21 mouse cellular contexts compared by ENCODE assay signal in genomic region chr6:100185524-100185923, GRCm38 (mm10).
DNase-seq lines count a peak whose midpoint lies in the region; ATAC-seq and TF ChIP-seq lines count a peak whose summit lies in the region.
"Had no signal": no experiment of that assay in that cellular context is flagged by ENCODE, and none has a peak within 500 bp of the region (broad histone marks: within the 10 kb centered on the region; RNA-seq: fewer than 3 reads in every experiment).

No protein-coding gene starts in this region.

- H3K4me3 ChIP-seq in heart, embryonic 12.5 days: no peak overlapping the region
- no peak overlapping the region for H3K4me3 ChIP-seq in liver, adult 2 months (ENCODE audit: insufficient read depth, low read depth, low read length)
- no peak overlapping the region for H3K4me3 ChIP-seq in liver, embryonic 11.5 days (ENCODE audit: low read depth, low read length)
- no peak overlapping the region for H3K4me3 ChIP-seq in midbrain, embryonic 11.5 days (ENCODE audit: low read depth, low read length)
- no peak overlapping the region for H3K4me3 ChIP-seq in midbrain, postnatal 0 days (ENCODE audit: low read depth, low read length)
- H3K4me3 ChIP-seq: erythroblast, embryonic 14.5 days; heart, embryonic 15.5 days; hindbrain, embryonic 13.5 days; intestine, embryonic 15.5 days; layer of hippocampus, adult 2 months; left cerebral cortex, adult 2 months; limb, embryonic 10.5 days; neural tube, embryonic 12.5 days had no signal

- H3K9ac ChIP-seq in heart, embryonic 12.5 days: 0 out of 2 replicates have a peak overlapping the region, but pooled peaks have one; percentile 25
- no peak overlapping the region for H3K9ac ChIP-seq in liver, adult 2 months (ENCODE audit: low read depth, low read length)
- no peak overlapping the region for H3K9ac ChIP-seq in liver, embryonic 11.5 days (ENCODE audit: low read depth, low read length)
- H3K9ac ChIP-seq in midbrain, embryonic 11.5 days (ENCODE audit: low read length): no peak overlapping the region
- H3K9ac ChIP-seq in midbrain, postnatal 0 days (replicated peaks; ENCODE audit: low read length, poor library complexity, severe bottlenecking): no peak overlapping the region
- H3K9ac ChIP-seq: heart, embryonic 15.5 days; hindbrain, embryonic 13.5 days; intestine, embryonic 15.5 days; liver, embryonic 14.5 days; neural tube, embryonic 12.5 days had no signal

- H3K79me2 ChIP-seq in liver, adult 2 months (ENCODE audit: control insufficient read depth, insufficient read depth, low read length): no peaks in the 10 kb centered on the region

- H3K27ac ChIP-seq in heart, embryonic 12.5 days (ENCODE audit: poor library complexity, severe bottlenecking): no peak overlapping the region
- H3K27ac ChIP-seq in liver, adult 2 months (replicated peaks; ENCODE audit: insufficient read depth, low read depth, low read length): no peak overlapping the region
- H3K27ac ChIP-seq in liver, embryonic 11.5 days (ENCODE audit: low read depth, low read length): no peak overlapping the region
- no peak overlapping the region for H3K27ac ChIP-seq in midbrain, embryonic 11.5 days (ENCODE audit: low read depth, low read length)
- H3K27ac ChIP-seq in midbrain, postnatal 0 days (ENCODE audit: low read depth, low read length): no peak overlapping the region
- H3K27ac ChIP-seq: heart, embryonic 15.5 days; hindbrain, embryonic 13.5 days; intestine, embryonic 15.5 days; layer of hippocampus, adult 2 months; left cerebral cortex, adult 2 months; limb, embryonic 10.5 days; liver, embryonic 14.5 days; neural tube, embryonic 12.5 days had no signal

- ATAC-seq in heart, embryonic 12.5 days (ENCODE audit: insufficient number of reproducible peaks, low FRiP score): no peak
- ATAC-seq in liver, embryonic 11.5 days (replicated peaks; ENCODE audit: low FRiP score): no peak
- ATAC-seq in midbrain, embryonic 11.5 days (ENCODE audit: low FRiP score): peak; percentile 34; the same call in 1 of the 2 replicates
- ATAC-seq in midbrain, postnatal 0 days (ENCODE audit: low FRiP score): no peak
- ATAC-seq: forebrain, embryonic 16.5 days; intestine, embryonic 15.5 days had no signal

- intact Hi-C loops in heart, postnatal 10 days (cut with DNase I): no loop called here

- no peak for TF ChIP-seq POLR2A in liver, adult 2 months (IDR thresholded peaks at IDR 0.05; ENCODE audit: extremely low read depth, insufficient read depth, low read length)

- no peak overlapping the region for H3K4me2 ChIP-seq in heart, embryonic 12.5 days
- no peak overlapping the region for H3K4me2 ChIP-seq in liver, embryonic 11.5 days
- no peak overlapping the region for H3K4me2 ChIP-seq in midbrain, embryonic 11.5 days
- no peak overlapping the region for H3K4me2 ChIP-seq in midbrain, postnatal 0 days (ENCODE audit: low read depth, low read length, poor library complexity, severe bottlenecking)
- H3K4me2 ChIP-seq: heart, embryonic 15.5 days; hindbrain, embryonic 13.5 days; intestine, embryonic 15.5 days; neural tube, embryonic 12.5 days had no signal

- no peaks in the 10 kb centered on the region for H3K36me3 ChIP-seq in heart, embryonic 12.5 days
- H3K36me3 ChIP-seq in liver, adult 2 months (ENCODE audit: control insufficient read depth, insufficient read depth, low read length): no peaks in the 10 kb centered on the region
- no peaks in the 10 kb centered on the region for H3K36me3 ChIP-seq in liver, embryonic 11.5 days (ENCODE audit: control insufficient read depth, insufficient read depth, low read length)
- no peaks in the 10 kb centered on the region for H3K36me3 ChIP-seq in midbrain, embryonic 11.5 days (ENCODE audit: control insufficient read depth, insufficient read depth, low read length)
- H3K36me3 ChIP-seq in midbrain, postnatal 0 days (ENCODE audit: insufficient read depth, low read length): no peaks in the 10 kb centered on the region
- H3K36me3 ChIP-seq: heart, embryonic 15.5 days; hindbrain, embryonic 13.5 days; intestine, embryonic 15.5 days; limb, embryonic 10.5 days; neural tube, embryonic 12.5 days had no signal

- no peaks in the 10 kb centered on the region for H3K9me3 ChIP-seq in heart, embryonic 12.5 days (replicated peaks)
- H3K9me3 ChIP-seq in liver, embryonic 11.5 days (ENCODE audit: control insufficient read depth, low read length): no peaks in the 10 kb centered on the region
- H3K9me3 ChIP-seq in midbrain, embryonic 11.5 days (ENCODE audit: control insufficient read depth, low read length): no peaks in the 10 kb centered on the region
- H3K9me3 ChIP-seq in midbrain, postnatal 0 days (ENCODE audit: low read length): no peaks in the 10 kb centered on the region
- H3K9me3 ChIP-seq: heart, embryonic 15.5 days; hindbrain, embryonic 13.5 days; intestine, embryonic 15.5 days; limb, embryonic 10.5 days; neural tube, embryonic 12.5 days had no signal

- WGBS in heart, embryonic 12.5 days: 10% methylated on average over 1 of the region's 1 CpGs
- 90% methylated on average over 1 of the region's 1 CpGs for WGBS in liver, adult 2 months
- 12% methylated on average over 1 of the region's 1 CpGs for WGBS in liver, embryonic 11.5 days
- WGBS in midbrain, embryonic 11.5 days: 0% methylated on average over 1 of the region's 1 CpGs
- 0% methylated on average over 1 of the region's 1 CpGs for WGBS in midbrain, postnatal 0 days

- TF ChIP-seq CTCF in liver, adult 2 months (IDR thresholded peaks at IDR 0.05; ENCODE audit: low read depth, low read length): no peak
- TF ChIP-seq CTCF in midbrain, postnatal 0 days (IDR thresholded peaks at IDR 0.05): no peak

- peaks cover 22% of the 10 kb centered on the region; the same call in 1 of the 2 replicates for H3K27me3 ChIP-seq in heart, embryonic 12.5 days (replicated peaks)
- no peaks in the 10 kb centered on the region for H3K27me3 ChIP-seq in liver, adult 2 months (ENCODE audit: control insufficient read depth, insufficient read depth, low read length)
- H3K27me3 ChIP-seq in liver, embryonic 11.5 days (replicated peaks; ENCODE audit: control insufficient read depth, insufficient read depth, low read length): no peaks in the 10 kb centered on the region
- 0 out of 2 replicates have a peak, but pooled peaks cover 2% of the 10 kb centered on the region for H3K27me3 ChIP-seq in midbrain, embryonic 11.5 days (ENCODE audit: control insufficient read depth, insufficient read depth, low read length)
- H3K27me3 ChIP-seq in midbrain, postnatal 0 days (ENCODE audit: insufficient read depth, low read length): no peaks in the 10 kb centered on the region
- H3K27me3 ChIP-seq: intestine, embryonic 15.5 days; neural tube, embryonic 12.5 days had no signal

- peaks cover 51% of the 10 kb centered on the region for H3K4me1 ChIP-seq in heart, embryonic 12.5 days (replicated peaks)
- peaks cover 5% of the 10 kb centered on the region for H3K4me1 ChIP-seq in liver, adult 2 months (ENCODE audit: control insufficient read depth, insufficient read depth, low read length)
- H3K4me1 ChIP-seq in liver, embryonic 11.5 days (replicated peaks; ENCODE audit: control insufficient read depth, insufficient read depth, low read length): peaks cover 24% of the 10 kb centered on the region
- H3K4me1 ChIP-seq in midbrain, embryonic 11.5 days (ENCODE audit: control insufficient read depth, insufficient read depth, low read length): 0 out of 2 replicates have a peak, but pooled peaks cover 4% of the 10 kb centered on the region
- no peaks in the 10 kb centered on the region for H3K4me1 ChIP-seq in midbrain, postnatal 0 days (ENCODE audit: insufficient read depth, low read length)

- DNase-seq in heart, postnatal 10 days: no peak
- peak; percentile 26 for DNase-seq in liver, adult 2 months (ENCODE audit: extremely low read depth, low read depth, low spot score)
- DNase-seq in liver, embryonic 11.5 days (ENCODE audit: low spot score): no peak
- DNase-seq in midbrain, embryonic 11.5 days (ENCODE audit: low spot score, missing footprints): no peak
- no peak for DNase-seq in midbrain, postnatal 0 days (ENCODE audit: low spot score)
- DNase-seq in cerebellum, postnatal 25 days: no peak
- DNase-seq in right cerebral cortex, postnatal 25 days: no peak
- DNase-seq: adrenal gland, postnatal 25 days; cerebellum, adult 2 months; right cerebral cortex, postnatal 14 days had no signal
